Mouse (Mus musculus) adrenal gland, postnatal 14 days (tissue): ENCODE results near the gene Zc3hav1l. TPM values are rescaled to one million over a fixed set of nuclear protein-coding genes. Genes with fewer than 3 reads are reported as not detected.

Experiments used
- total RNA-seq: library from RNA; stranded (reverse); gene quantifications from 2 replicates; pipeline ENCODE4 v1.2.3, GENCODE M21; 2021

Zc3hav1l gene
- total RNA-seq, 1 experiment from 2014 or later, result 4.3 TPM

Other genes starting within 250 kb of the Zc3hav1l start
- not detected in 2 replicates for gene Tmem213, start 190.0 kb downstream of the Zc3hav1l start, total RNA-seq
- gene Atp6v0a4, start 174.7 kb downstream of the Zc3hav1l start, total RNA-seq, result 4.1 TPM in 2 replicates
- 4.0 and 4.1 TPM in 2 replicates for gene D630045J12Rik, start 45.2 kb downstream of the Zc3hav1l start, total RNA-seq
- 45.0 and 49.5 TPM in 2 replicates for gene Zc3hav1, start 55.3 kb upstream of the Zc3hav1l start, total RNA-seq
- gene Ttc26, start 82.2 kb upstream of the Zc3hav1l start, total RNA-seq, result 1.6 and 3.3 TPM in 2 replicates
- gene Ubn2, start 134.7 kb upstream of the Zc3hav1l start, total RNA-seq, result 27.6 and 29.0 TPM in 2 replicates
- gene Fmc1, start 234.2 kb upstream of the Zc3hav1l start, total RNA-seq, result 174 and 186 TPM in 2 replicates